Mouse (Mus musculus): Measurements from ENCODE around the gene Rad50.

DNA sequence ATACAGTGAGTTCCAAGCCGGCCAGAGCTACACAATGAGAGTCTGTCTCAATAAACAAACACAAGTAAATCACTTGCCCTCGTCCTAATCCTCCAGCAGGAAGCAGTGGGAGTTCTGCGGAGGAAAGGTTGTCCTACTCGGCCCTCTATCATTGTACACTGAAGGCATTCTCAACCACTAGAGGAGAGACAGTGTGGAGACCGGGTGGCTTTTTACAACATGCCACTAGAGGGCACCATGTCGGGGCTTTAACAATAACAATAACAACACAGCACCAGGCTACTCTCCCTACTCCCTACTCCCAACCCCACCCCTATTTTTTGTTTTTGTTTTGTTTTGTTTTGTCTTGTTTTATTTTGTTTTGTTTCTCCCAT is 30.4 kb upstream of the Rad50 start:
- TF ChIP-seq CTCF (IDR thresholded peaks at IDR 0.05; ENCODE audit: borderline replicate concordance, insufficient read depth, low read length) (no peak), POLR2A (IDR thresholded peaks at IDR 0.05; ENCODE audit: low read depth, low read length) (no peak)
